Mouse (Mus musculus): ENCODE measurements at regions not wholly inside any gene's neighbourhood (a gene's known extent, or its start where the extent isn't known, plus 50 kb on each side); places are given as distances from the start of the nearest gene placed in this dataset.

GRCm38 (mm10) chr2:138123331-138123730 lies 133.0 kb upstream of the Btbd3 start:
- 46% methylated on average over 5 of the region's 5 CpGs for WGBS
- Histone ChIP-seq H3K36me3 (no peaks in the 10 kb centered on the region), H3K4me1 (replicated peaks) (no peaks in the 10 kb centered on the region), H3K4me2 (no peak overlapping the region), H3K27me3 (no peaks in the 10 kb centered on the region), H3K9ac (replicated peaks) (no peak overlapping the region), H3K4me3 (replicated peaks) (no peak overlapping the region), H3K27ac (no peak overlapping the region), H3K9me3 (peaks cover 2% of the 10 kb centered on the region; the same call in 1 of the 2 replicates)
- no peak for ATAC-seq (ENCODE audit: insufficient number of reproducible peaks, insufficient read depth, low FRiP score, low TSS enrichment, low read depth)

DNA sequence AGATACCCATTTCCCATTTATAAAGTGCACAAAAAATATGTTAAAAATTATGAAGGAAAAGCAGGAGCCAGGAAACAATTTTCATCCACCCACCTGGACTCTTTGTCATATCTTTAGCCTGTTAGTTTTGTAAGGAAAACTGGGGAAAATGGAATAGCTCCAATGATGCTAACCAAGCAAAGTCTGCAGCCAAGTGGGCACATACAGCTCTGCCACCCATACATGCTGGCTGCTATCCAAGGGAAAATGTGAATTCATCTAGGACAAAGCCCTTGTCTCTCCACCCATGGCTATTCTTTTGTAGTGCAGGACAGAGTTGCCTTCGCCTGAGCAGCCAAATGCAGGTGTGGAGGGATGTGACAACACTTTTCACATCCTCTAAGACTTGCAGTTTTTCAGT lies 135.5 kb upstream of the Btbd3 start:
- Histone ChIP-seq H3K4me2 (no peak overlapping the region), H3K9me3 (peaks cover 5% of the 10 kb centered on the region; the same call in 1 of the 2 replicates), H3K4me1 (replicated peaks) (no peaks in the 10 kb centered on the region), H3K36me3 (no peaks in the 10 kb centered on the region), H3K27ac (no peak overlapping the region), H3K27me3 (no peaks in the 10 kb centered on the region), H3K9ac (replicated peaks) (no peak overlapping the region), H3K4me3 (replicated peaks) (no peak overlapping the region)
- 78% methylated on average over 1 of the region's 1 CpGs for WGBS
- ATAC-seq (ENCODE audit: insufficient number of reproducible peaks, insufficient read depth, low FRiP score, low TSS enrichment, low read depth): no peak

GRCm38 (mm10) chr2:138120131-138120530 lies 136.2 kb upstream of the Btbd3 start:
- H3K27ac ChIP-seq: no peak overlapping the region
- H3K9me3 ChIP-seq: peaks cover 5% of the 10 kb centered on the region; the same call in 1 of the 2 replicates
- H3K4me1 ChIP-seq (replicated peaks): no peaks in the 10 kb centered on the region
- ATAC-seq (ENCODE audit: insufficient number of reproducible peaks, insufficient read depth, low FRiP score, low TSS enrichment, low read depth): no peak
- WGBS: 80% methylated on average over 2 of the region's 2 CpGs
- H3K9ac ChIP-seq (replicated peaks): no peak overlapping the region
- no peak overlapping the region for H3K4me3 ChIP-seq (replicated peaks)
- no peaks in the 10 kb centered on the region for H3K27me3 ChIP-seq
- no peak overlapping the region for H3K4me2 ChIP-seq
- no peaks in the 10 kb centered on the region for H3K36me3 ChIP-seq

DNA sequence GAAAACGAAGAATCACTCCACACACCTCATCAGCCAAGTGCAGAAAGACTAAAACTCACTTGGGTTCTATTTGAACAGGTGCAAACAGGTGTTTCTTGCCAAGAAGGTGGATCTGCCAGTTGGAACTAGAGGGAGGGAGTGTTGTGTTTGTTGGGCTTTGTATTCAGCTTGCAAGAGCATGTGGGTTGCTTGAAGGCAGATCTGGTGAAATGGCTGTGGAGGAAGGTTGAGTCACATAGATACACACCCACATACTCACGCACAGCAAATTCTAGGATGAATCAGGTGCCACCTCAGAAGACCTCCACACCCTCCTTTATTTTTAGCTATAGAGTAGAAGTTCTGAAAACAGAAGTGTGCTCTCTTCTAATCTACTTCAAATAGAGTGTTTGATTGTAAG lies 156.6 kb upstream of the Btbd3 start:
- Histone ChIP-seq H3K4me3 (replicated peaks) (no peak overlapping the region), H3K4me1 (replicated peaks) (no peaks in the 10 kb centered on the region), H3K9ac (replicated peaks) (no peak overlapping the region), H3K27me3 (no peaks in the 10 kb centered on the region), H3K9me3 (no peaks in the 10 kb centered on the region), H3K4me2 (no peak overlapping the region), H3K27ac (no peak overlapping the region), H3K36me3 (no peaks in the 10 kb centered on the region)
- WGBS: 81% methylated on average over 2 of the region's 2 CpGs
- ATAC-seq (ENCODE audit: insufficient number of reproducible peaks, insufficient read depth, low FRiP score, low TSS enrichment, low read depth): no peak

DNA sequence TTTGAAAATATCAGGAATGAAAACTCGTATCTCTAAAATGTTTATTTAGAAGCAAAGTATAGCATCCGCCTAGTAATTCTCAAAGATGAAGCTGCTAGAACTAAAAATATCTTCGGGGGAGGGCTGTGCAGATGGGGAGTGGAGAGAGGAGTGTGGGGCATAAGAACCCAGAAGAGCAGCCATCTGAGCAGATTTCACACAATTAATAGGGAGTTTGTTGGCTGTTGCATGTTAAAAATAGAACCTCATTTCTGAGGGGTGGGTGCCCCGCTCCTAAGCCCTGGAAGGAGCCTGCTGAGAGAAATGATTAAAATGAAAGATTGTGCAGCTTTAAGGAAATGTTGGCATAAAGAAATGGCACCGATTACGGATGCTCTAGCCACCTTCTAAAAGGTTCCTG lies 171.0 kb upstream of the Btbd3 start:
- no peaks in the 10 kb centered on the region for H3K36me3 ChIP-seq
- no peak overlapping the region for H3K9ac ChIP-seq (replicated peaks)
- H3K4me1 ChIP-seq (replicated peaks): no peaks in the 10 kb centered on the region
- no peak overlapping the region for H3K4me3 ChIP-seq (replicated peaks)
- 80% methylated on average over 6 of the region's 6 CpGs for WGBS
- no peaks in the 10 kb centered on the region for H3K9me3 ChIP-seq
- H3K27me3 ChIP-seq: no peaks in the 10 kb centered on the region
- H3K4me2 ChIP-seq: no peak overlapping the region
- no peak for ATAC-seq (ENCODE audit: insufficient number of reproducible peaks, insufficient read depth, low FRiP score, low TSS enrichment, low read depth)
- H3K27ac ChIP-seq: no peak overlapping the region

DNA sequence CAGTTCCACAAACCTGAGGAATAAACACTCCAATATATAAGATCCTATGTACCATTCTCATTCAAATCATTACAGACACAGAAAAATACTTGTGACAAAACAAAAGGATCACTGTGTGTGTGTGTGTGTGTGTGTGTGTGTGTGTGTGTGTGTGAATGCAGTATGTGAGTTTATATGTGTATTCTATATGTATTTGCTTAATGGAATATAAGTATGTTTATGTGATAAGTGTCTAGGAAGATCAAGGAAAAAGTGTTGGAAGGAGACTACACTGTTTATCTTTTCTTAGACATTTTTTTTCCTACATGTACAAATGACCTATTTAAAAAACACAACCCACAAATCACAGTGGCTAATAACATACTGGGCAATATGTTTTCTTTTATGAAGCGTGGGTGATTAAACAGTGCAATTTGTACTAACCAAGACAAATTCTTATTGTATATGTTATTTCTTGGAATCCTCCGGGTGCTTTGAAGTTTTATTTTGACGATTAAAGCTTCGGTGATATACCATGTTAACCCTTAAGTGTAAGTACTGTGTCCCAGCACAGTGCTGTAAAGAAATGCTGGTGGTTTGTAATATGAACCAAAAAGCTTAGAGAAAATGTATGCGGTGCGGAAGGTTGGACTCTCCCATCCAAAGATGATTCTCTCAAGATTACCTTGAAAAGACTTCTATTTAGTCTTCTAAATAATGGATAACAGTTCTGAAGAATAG lies 171.6 kb upstream of the Btbd3 start:
- no peak overlapping the region for H3K9ac ChIP-seq (replicated peaks)
- H3K27ac ChIP-seq: no peak overlapping the region
- no peaks in the 10 kb centered on the region for H3K9me3 ChIP-seq
- 71% methylated on average over 6 of the region's 6 CpGs for WGBS
- H3K36me3 ChIP-seq: no peaks in the 10 kb centered on the region
- H3K4me2 ChIP-seq: no peak overlapping the region
- H3K4me1 ChIP-seq (replicated peaks): no peaks in the 10 kb centered on the region
- no peak for ATAC-seq (ENCODE audit: insufficient number of reproducible peaks, insufficient read depth, low FRiP score, low TSS enrichment, low read depth)
- H3K27me3 ChIP-seq: no peaks in the 10 kb centered on the region
- no peak overlapping the region for H3K4me3 ChIP-seq (replicated peaks)

GRCm38 (mm10) chr2:138074020-138074613 lies 182.2 kb upstream of the Btbd3 start:
- no peak overlapping the region for H3K4me2 ChIP-seq
- H3K27ac ChIP-seq: no peak overlapping the region
- H3K36me3 ChIP-seq: no peaks in the 10 kb centered on the region
- H3K27me3 ChIP-seq: no peaks in the 10 kb centered on the region
- no peak for ATAC-seq (ENCODE audit: insufficient number of reproducible peaks, insufficient read depth, low FRiP score, low TSS enrichment, low read depth)
- H3K9me3 ChIP-seq: no peaks in the 10 kb centered on the region
- no peak overlapping the region for H3K4me3 ChIP-seq (replicated peaks)
- 87% methylated on average over 6 of the region's 6 CpGs for WGBS
- no peak overlapping the region for H3K9ac ChIP-seq (replicated peaks)
- no peaks in the 10 kb centered on the region for H3K4me1 ChIP-seq (replicated peaks)

DNA sequence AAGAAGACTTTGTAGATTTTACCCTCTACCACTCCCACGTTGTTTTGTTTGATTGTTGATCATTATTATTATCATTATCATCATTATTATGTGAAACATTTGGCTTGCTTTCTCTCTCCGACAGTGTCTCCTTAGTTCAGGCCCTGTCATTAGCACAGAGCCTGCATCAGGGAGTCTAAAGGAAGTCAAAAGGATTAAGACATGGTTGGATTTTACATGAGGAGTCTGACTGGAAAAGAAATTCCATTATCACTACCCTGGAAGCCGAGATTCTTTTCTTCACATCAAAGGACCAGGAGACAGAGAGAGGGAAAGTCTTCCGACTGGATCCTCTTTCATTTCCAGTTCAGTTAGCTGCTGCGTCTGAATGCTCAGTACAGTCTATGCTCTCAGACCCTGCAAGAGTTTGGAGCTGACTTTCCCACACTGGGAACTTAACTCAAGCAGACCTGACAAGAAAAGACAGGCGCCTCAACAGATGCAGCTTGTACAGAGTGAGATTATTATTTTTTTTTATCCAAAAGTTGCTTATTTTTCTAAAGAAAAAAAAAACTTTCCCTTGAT lies 184.1 kb upstream of the Btbd3 start:
- Histone ChIP-seq H3K4me3 (replicated peaks) (no peak overlapping the region), H3K9ac (replicated peaks) (no peak overlapping the region), H3K36me3 (no peaks in the 10 kb centered on the region), H3K9me3 (no peaks in the 10 kb centered on the region), H3K4me1 (replicated peaks) (no peaks in the 10 kb centered on the region), H3K27me3 (no peaks in the 10 kb centered on the region), H3K4me2 (no peak overlapping the region), H3K27ac (no peak overlapping the region)
- WGBS: 62% methylated on average over 6 of the region's 6 CpGs
- no peak for ATAC-seq (ENCODE audit: insufficient number of reproducible peaks, insufficient read depth, low FRiP score, low TSS enrichment, low read depth)

DNA sequence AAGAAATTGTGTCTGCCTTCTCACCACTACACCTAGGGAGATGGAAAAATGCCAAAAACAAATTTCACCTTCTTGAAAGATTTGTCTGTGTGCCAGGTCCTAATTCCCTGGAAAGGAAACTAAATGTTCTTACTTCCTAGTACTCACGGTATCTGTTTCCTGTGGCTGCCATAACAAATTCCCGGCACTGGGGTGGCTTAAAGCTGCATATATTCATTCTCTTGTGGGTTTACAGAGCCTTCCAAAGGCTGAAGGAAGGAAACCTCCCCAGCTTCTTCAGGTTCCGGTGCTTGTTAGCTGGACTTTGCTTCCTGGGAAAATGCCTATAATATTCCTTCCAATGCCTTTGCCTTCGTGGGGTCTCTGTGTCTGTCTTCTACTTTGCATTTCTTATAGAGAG lies 203.3 kb upstream of the Btbd3 start:
- Histone ChIP-seq H3K4me1 (replicated peaks) (no peaks in the 10 kb centered on the region), H3K9me3 (no peaks in the 10 kb centered on the region), H3K4me3 (replicated peaks) (no peak overlapping the region), H3K9ac (replicated peaks) (no peak overlapping the region), H3K4me2 (no peak overlapping the region), H3K36me3 (no peaks in the 10 kb centered on the region), H3K27me3 (no peaks in the 10 kb centered on the region), H3K27ac (no peak overlapping the region)
- no peak for ATAC-seq (ENCODE audit: insufficient number of reproducible peaks, insufficient read depth, low FRiP score, low TSS enrichment, low read depth)
- 72% methylated on average over 4 of the region's 4 CpGs for WGBS

DNA sequence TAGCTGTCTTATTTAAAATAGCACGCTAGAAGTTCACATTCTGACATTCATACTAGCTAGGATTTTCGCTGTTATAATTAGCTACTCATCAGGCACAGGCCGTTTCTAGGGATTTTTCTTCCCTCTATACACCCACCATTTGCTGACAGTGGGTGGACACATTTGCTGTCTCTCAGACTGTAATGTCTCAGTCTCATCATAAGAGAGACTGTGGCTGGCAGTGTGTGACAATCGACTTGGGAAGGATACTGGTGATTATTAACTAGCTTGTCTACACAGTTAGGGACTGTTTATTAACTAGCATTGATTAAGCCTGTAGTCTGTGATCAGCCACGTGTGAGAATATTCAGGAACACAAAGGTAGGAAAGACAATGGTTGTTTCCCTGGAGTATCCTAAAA lies 208.0 kb upstream of the Btbd3 start:
- no peak for ATAC-seq (ENCODE audit: insufficient number of reproducible peaks, insufficient read depth, low FRiP score, low TSS enrichment, low read depth)
- no peaks in the 10 kb centered on the region for H3K4me1 ChIP-seq (replicated peaks)
- 83% methylated on average over 5 of the region's 5 CpGs for WGBS
- H3K27me3 ChIP-seq: peaks cover 5% of the 10 kb centered on the region; the same call in 1 of the 2 replicates
- H3K9ac ChIP-seq (replicated peaks): no peak overlapping the region
- H3K4me3 ChIP-seq (replicated peaks): no peak overlapping the region
- no peak overlapping the region for H3K4me2 ChIP-seq
- no peaks in the 10 kb centered on the region for H3K9me3 ChIP-seq
- no peak overlapping the region for H3K27ac ChIP-seq
- H3K36me3 ChIP-seq: no peaks in the 10 kb centered on the region

DNA sequence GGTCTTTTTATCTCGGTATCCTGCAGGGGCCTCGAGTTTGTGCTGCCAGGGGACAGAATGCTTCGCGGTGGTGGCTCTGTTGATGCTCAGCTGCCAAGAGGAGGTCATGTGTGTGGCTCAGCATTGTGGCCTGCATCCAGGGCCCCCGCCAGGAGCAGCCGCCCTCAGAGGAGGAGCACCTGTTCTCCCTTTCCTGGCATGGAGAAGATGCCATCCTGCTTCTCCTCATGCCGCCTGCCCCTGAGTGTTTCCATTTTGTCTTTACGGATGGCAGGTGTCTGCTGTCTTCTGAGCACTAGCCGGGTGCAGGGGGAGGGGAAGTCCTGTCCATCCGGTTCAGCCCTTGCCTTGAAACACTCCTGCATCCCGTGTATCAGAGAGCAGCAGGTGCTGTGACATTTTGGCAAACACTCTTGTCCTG lies 208.6 kb upstream of the Btbd3 start:
- no peak overlapping the region for H3K4me2 ChIP-seq
- 57% methylated on average over 11 of the region's 11 CpGs for WGBS
- no peaks in the 10 kb centered on the region for H3K9me3 ChIP-seq
- no peaks in the 10 kb centered on the region for H3K36me3 ChIP-seq
- no peaks in the 10 kb centered on the region for H3K4me1 ChIP-seq (replicated peaks)
- no peak overlapping the region for H3K9ac ChIP-seq (replicated peaks)
- no peak overlapping the region for H3K4me3 ChIP-seq (replicated peaks)
- H3K27me3 ChIP-seq: peaks cover 5% of the 10 kb centered on the region; the same call in 1 of the 2 replicates
- H3K27ac ChIP-seq: no peak overlapping the region
- no peak for ATAC-seq (ENCODE audit: insufficient number of reproducible peaks, insufficient read depth, low FRiP score, low TSS enrichment, low read depth)
